Mouse (Mus musculus) hindbrain, postnatal 0 days (tissue): Measurements from ENCODE around the gene Tnfaip2. TPM values are rescaled to one million over a fixed set of nuclear protein-coding genes. Genes with fewer than 3 reads are reported as not detected.

Experiments used
- ATAC-seq: fragments of 200-750 bp; cut with Nextera tagmentation; 2 replicates; pipeline ENCODE4 v1.8.0; 2017; ENCODE audit warnings: mild to moderate bottlenecking, moderate TSS enrichment, moderate library complexity
- DNase-seq: peaks from one replicate; pipeline ENCODE4 v3.0.0-alpha.2; 2015; ENCODE audit warnings: low spot score
- H3K27ac ChIP-seq: fragments of 300-500 bp; sonication (generic); 2 replicates; pipeline ENCODE4 v1.5.1; 2014; ENCODE audit warnings: mild to moderate bottlenecking
- H3K27me3 ChIP-seq: fragments of 300-500 bp; sonication (generic); 2 replicates; pipeline ENCODE4 v1.6.1; 2014; ENCODE audit warnings: low read length, mixed read lengths; ENCODE audit not compliant: insufficient read depth
- H3K36me3 ChIP-seq: fragments of 300-500 bp; sonication (generic); 2 replicates; pipeline ENCODE4 v1.6.1; 2014; ENCODE audit warnings: low read length, mixed read lengths; ENCODE audit not compliant: insufficient read depth
- H3K4me1 ChIP-seq: fragments of 300-500 bp; sonication (generic); 2 replicates; pipeline ENCODE4 v1.6.1; 2014; ENCODE audit warnings: antibody characterized with exemption, low read length, mixed read lengths; ENCODE audit not compliant: insufficient read depth
- H3K4me2 ChIP-seq: fragments of 300-500 bp; sonication (generic); 2 replicates; pipeline ENCODE4 v1.6.1; 2014; ENCODE audit warnings: low read depth, mild to moderate bottlenecking, low read length, moderate library complexity, mixed read lengths
- H3K4me3 ChIP-seq: fragments of 300-500 bp; sonication (generic); 2 replicates; pipeline ENCODE4 v1.5.1; 2014; ENCODE audit warnings: low read length
- H3K9ac ChIP-seq: fragments of 300-500 bp; sonication (generic); replicated peaks from 2 replicates; pipeline ENCODE4 v1.6.1; 2014; ENCODE audit warnings: mild to moderate bottlenecking, low read length, moderate library complexity, mixed read lengths
- H3K9me3 ChIP-seq: fragments of 300-500 bp; sonication (generic); 2 replicates; pipeline ENCODE4 v1.6.1; 2016; ENCODE audit warnings: low read length, mixed read lengths
- CTCF ChIP-seq: IDR thresholded peaks from 2 replicates; pipeline ENCODE4 v1.5.1; 2016; ENCODE audit warnings: antibody characterized with exemption, control low read depth, low read depth
- WGBS: fragments of 180-500 bp; shearing (Covaris S2); extraction: QIAGEN DNeasy Blood & Tissue Kit; methylation state at CpG from one replicate; pipeline ENCODE4 v1.1.7; 2014; 5-methylcytosine and 5-hydroxymethylcytosine counted together
- polyA plus RNA-seq: library from polyadenylated mRNA; unstranded; fragments of >200 nt; fragmentation: Nextera tagmentation; extraction: Ambion mirVana; gene quantifications from 2 replicates; pipeline ENCODE4 v1.2.1, GENCODE M21; 2015
- total RNA-seq: library from RNA; depleted of rRNA; stranded (reverse); fragments of >200 nt; gene quantifications from 2 replicates; pipeline ENCODE4 v1.2.3, GENCODE M21; 2014

Gene Tnfaip2
- total and polyA plus RNA-seq, 2 experiments from 2014 or later, result 0.99 to 1.4 TPM

GRCm38 (mm10) chr12:111427438-111428113, 14.7 kb upstream of the Tnfaip2 start:
- Histone ChIP-seq H3K9me3 (no peaks in the 10 kb centered on the region), H3K4me2 (no peak overlapping the region), H3K27me3 (peaks cover 40% of the 10 kb centered on the region), H3K36me3 (no peaks in the 10 kb centered on the region), H3K9ac (no peak overlapping the region), H3K27ac (no peak overlapping the region), H3K4me1 (peaks cover 19% of the 10 kb centered on the region; the same call in 1 of the 2 replicates), H3K4me3 (no peak overlapping the region)
- WGBS, result 43% methylated on average over 12 of the region's 12 CpGs
- TF ChIP-seq CTCF, result peak; percentile 23
- peak; percentile 81 for DNase-seq
- ATAC-seq, result no peak

GRCm38 (mm10) chr12:111428364-111428763, 13.9 kb upstream of the Tnfaip2 start:
- ATAC-seq, result no peak
- Histone ChIP-seq H3K36me3 (no peaks in the 10 kb centered on the region), H3K9ac (no peak overlapping the region), H3K9me3 (no peaks in the 10 kb centered on the region), H3K27me3 (peaks cover 33% of the 10 kb centered on the region), H3K27ac (no peak overlapping the region), H3K4me1 (peaks cover 19% of the 10 kb centered on the region; the same call in 1 of the 2 replicates), H3K4me3 (no peak overlapping the region), H3K4me2 (no peak overlapping the region)
- DNase-seq, result no peak
- WGBS, result 24% methylated on average over 8 of the region's 8 CpGs
- TF ChIP-seq CTCF, result no peak

GRCm38 (mm10) chr12:111428961-111429911, 13.0 kb upstream of the Tnfaip2 start:
- WGBS, result 1% methylated on average over 40 of the region's 40 CpGs
- H3K4me3 ChIP-seq, result peak overlapping the region; percentile 27
- H3K27me3 ChIP-seq, result peaks cover 24% of the 10 kb centered on the region
- peaks cover 19% of the 10 kb centered on the region; the same call in 1 of the 2 replicates for H3K4me1 ChIP-seq
- H3K27ac ChIP-seq, result no peak overlapping the region
- peak overlapping the region; percentile 63 for H3K4me2 ChIP-seq
- peak; percentile 21; the same call in 1 of the 2 replicates for TF ChIP-seq CTCF
- ATAC-seq (peak; percentile 11; the same call in 1 of the 2 replicates), DNase-seq (peak; percentile 74)
- no peaks in the 10 kb centered on the region for H3K36me3 ChIP-seq
- peak overlapping the region; percentile 46 for H3K9ac ChIP-seq
- H3K9me3 ChIP-seq, result no peaks in the 10 kb centered on the region

GRCm38 (mm10) chr12:111430049-111430867, 12.0 kb upstream of the Tnfaip2 start:
- DNase-seq, result no peak
- TF ChIP-seq CTCF, result no peak
- H3K9ac ChIP-seq, result peak overlapping the region; percentile 46
- no peaks in the 10 kb centered on the region for H3K36me3 ChIP-seq
- H3K9me3 ChIP-seq, result no peaks in the 10 kb centered on the region
- 18% methylated on average over 27 of the region's 27 CpGs for WGBS
- peak overlapping the region; percentile 63 for H3K4me2 ChIP-seq
- H3K27me3 ChIP-seq, result peaks cover 15% of the 10 kb centered on the region
- H3K4me1 ChIP-seq, result peaks cover 22% of the 10 kb centered on the region
- H3K4me3 ChIP-seq, result peak overlapping the region; percentile 27
- ATAC-seq, result no peak
- H3K27ac ChIP-seq, result no peak overlapping the region

GRCm38 (mm10) chr12:111430868-111431817, 11.1 kb upstream of the Tnfaip2 start:
- no peak overlapping the region for H3K9ac ChIP-seq
- WGBS, result 40% methylated on average over 14 of the region's 14 CpGs
- no peaks in the 10 kb centered on the region for H3K36me3 ChIP-seq
- DNase-seq (no peak), ATAC-seq (no peak)
- no peak for TF ChIP-seq CTCF
- no peak overlapping the region for H3K4me3 ChIP-seq
- H3K4me2 ChIP-seq, result no peak overlapping the region
- peaks cover 22% of the 10 kb centered on the region for H3K4me1 ChIP-seq
- H3K27ac ChIP-seq, result no peak overlapping the region
- no peaks in the 10 kb centered on the region for H3K9me3 ChIP-seq
- peaks cover 15% of the 10 kb centered on the region for H3K27me3 ChIP-seq
